Mouse (Mus musculus) heart, embryonic 11.5 days (tissue): ENCODE results near the gene Col20a1. TPM values are rescaled to one million over a fixed set of nuclear protein-coding genes. Genes with fewer than 3 reads are reported as not detected.

Experiments used
- ATAC-seq: fragments of 200-750 bp; cut with Nextera tagmentation; replicated peaks from 2 replicates; pipeline ENCODE4 v1.8.0; 2017; ENCODE audit warnings: moderate library complexity; ENCODE audit not compliant: insufficient number of reproducible peaks, low FRiP score, low TSS enrichment
- H3K27ac ChIP-seq: fragments of 300-500 bp; sonication (generic); 2 replicates; pipeline ENCODE4 v1.5.1; 2014; ENCODE audit warnings: mild to moderate bottlenecking, low read depth, low read length
- H3K27me3 ChIP-seq: fragments of 300-500 bp; sonication (generic); 2 replicates; pipeline ENCODE4 v1.6.1; 2014; ENCODE audit warnings: mild to moderate bottlenecking, low read length, mixed read lengths; ENCODE audit not compliant: control insufficient read depth, insufficient read depth
- H3K36me3 ChIP-seq: fragments of 300-500 bp; sonication (generic); 2 replicates; pipeline ENCODE4 v1.6.1; 2014; ENCODE audit warnings: mild to moderate bottlenecking, low read length, moderate library complexity, mixed read lengths; ENCODE audit not compliant: control insufficient read depth, insufficient read depth
- H3K4me1 ChIP-seq: fragments of 300-500 bp; sonication (generic); 2 replicates; pipeline ENCODE4 v1.6.1; 2014; ENCODE audit warnings: low read length; ENCODE audit not compliant: control insufficient read depth, insufficient read depth
- H3K4me2 ChIP-seq: fragments of 300-500 bp; sonication (generic); 2 replicates; pipeline ENCODE4 v1.6.1; 2014; ENCODE audit warnings: mild to moderate bottlenecking, moderate library complexity
- H3K4me3 ChIP-seq: fragments of 300-500 bp; sonication (generic); 2 replicates; pipeline ENCODE4 v1.5.1; 2014; ENCODE audit warnings: low read depth, low read length
- H3K9ac ChIP-seq: fragments of 300-500 bp; sonication (generic); 2 replicates; pipeline ENCODE4 v1.6.1; 2014; ENCODE audit warnings: mild to moderate bottlenecking, low read depth, low read length, moderate library complexity
- H3K9me3 ChIP-seq: fragments of 300-500 bp; sonication (generic); replicated peaks from 2 replicates; pipeline ENCODE4 v1.6.1; 2016; ENCODE audit warnings: low read length; ENCODE audit not compliant: control insufficient read depth
- WGBS: fragments of 180-500 bp; shearing (Covaris S2); extraction: QIAGEN DNeasy Blood & Tissue Kit; methylation state at CpG from one replicate; pipeline ENCODE4 v1.1.7; 2014; ENCODE audit not compliant: insufficient replicate concordance; 5-methylcytosine and 5-hydroxymethylcytosine counted together
- polyA plus RNA-seq: library from polyadenylated mRNA; unstranded; fragments of >200 nt; fragmentation: Nextera tagmentation; extraction: Ambion mirVana; gene quantifications from 2 replicates; pipeline ENCODE4 v1.2.1, GENCODE M21; 2014

Gene Col20a1
- polyA plus RNA-seq, 1 experiment from 2014 or later = 0.17 TPM

GRCm38 (mm10) chr2:181042376-181042775 lies 56.0 kb downstream of the Col20a1 start:
- Histone ChIP-seq H3K27ac (no peak overlapping the region), H3K9ac (no peak overlapping the region), H3K4me2 (no peak overlapping the region), H3K4me3 (no peak overlapping the region), H3K4me1 (0 out of 2 replicates have a peak, but pooled peaks cover 4% of the 10 kb centered on the region), H3K36me3 (no peaks in the 10 kb centered on the region), H3K27me3 (peaks cover 71% of the 10 kb centered on the region), H3K9me3 (no peaks in the 10 kb centered on the region)
- no peak for ATAC-seq

- no peak for ATAC-seq
- Histone ChIP-seq H3K27me3 (peaks cover 63% of the 10 kb centered on the region), H3K9ac (no peak within 1 kb of the TSS), H3K4me1 (0 out of 2 replicates have a peak, but pooled peaks cover 4% of the 10 kb centered on the region), H3K27ac (no peak within 1 kb of the TSS), H3K9me3 (no peaks in the 10 kb centered on the region), H3K4me2 (no peak within 1 kb of the TSS), H3K36me3 (no peaks in the 10 kb centered on the region), H3K4me3 (no peak within 1 kb of the TSS)
- 56% methylated on average over 3 of the region's 3 CpGs for WGBS
Measured at GRCm38 (mm10) chr2:181043437-181043836, 57.1 kb downstream of the Col20a1 start, which contains the start of gene Chrna4. Gene Chrna4, minus strand, starts transcription at chr2:181043546.

GRCm38 (mm10) chr2:181044001-181044400 lies 57.7 kb downstream of the Col20a1 start:
- no peak overlapping the region for H3K4me2 ChIP-seq
- no peaks in the 10 kb centered on the region for H3K9me3 ChIP-seq
- 0 out of 2 replicates have a peak, but pooled peaks cover 4% of the 10 kb centered on the region for H3K4me1 ChIP-seq
- peaks cover 63% of the 10 kb centered on the region for H3K27me3 ChIP-seq
- H3K4me3 ChIP-seq = no peak overlapping the region
- no peaks in the 10 kb centered on the region for H3K36me3 ChIP-seq
- WGBS = 25% methylated on average over 3 of the region's 3 CpGs
- H3K27ac ChIP-seq = no peak overlapping the region
- no peak for ATAC-seq
- no peak overlapping the region for H3K9ac ChIP-seq

GRCm38 (mm10) chr2:181048252-181048945 lies 62.1 kb downstream of the Col20a1 start:
- no peak overlapping the region for H3K9ac ChIP-seq
- H3K9me3 ChIP-seq = no peaks in the 10 kb centered on the region
- WGBS = 67% methylated on average over 7 of the region's 7 CpGs
- H3K27me3 ChIP-seq = peaks cover 39% of the 10 kb centered on the region
- H3K27ac ChIP-seq = no peak overlapping the region
- H3K4me1 ChIP-seq = 0 out of 2 replicates have a peak, but pooled peaks cover 4% of the 10 kb centered on the region
- no peak overlapping the region for H3K4me2 ChIP-seq
- no peak for ATAC-seq
- H3K36me3 ChIP-seq = no peaks in the 10 kb centered on the region
- H3K4me3 ChIP-seq = no peak overlapping the region

GRCm38 (mm10) chr2:181048986-181049385 lies 62.7 kb downstream of the Col20a1 start:
- H3K27me3 ChIP-seq = peaks cover 38% of the 10 kb centered on the region
- H3K4me1 ChIP-seq = 0 out of 2 replicates have a peak, but pooled peaks cover 2% of the 10 kb centered on the region
- no peak overlapping the region for H3K4me2 ChIP-seq
- H3K27ac ChIP-seq = no peak overlapping the region
- no peaks in the 10 kb centered on the region for H3K9me3 ChIP-seq
- no peaks in the 10 kb centered on the region for H3K36me3 ChIP-seq
- H3K9ac ChIP-seq = no peak overlapping the region
- H3K4me3 ChIP-seq = no peak overlapping the region
- 75% methylated on average over 9 of the region's 9 CpGs for WGBS
- ATAC-seq = no peak

GRCm38 (mm10) chr2:181052171-181052570 lies 65.8 kb downstream of the Col20a1 start:
- no peak overlapping the region for H3K4me2 ChIP-seq
- peaks cover 43% of the 10 kb centered on the region for H3K27me3 ChIP-seq
- WGBS = 84% methylated on average over 1 of the region's 1 CpGs
- H3K4me3 ChIP-seq = no peak overlapping the region
- no peaks in the 10 kb centered on the region for H3K9me3 ChIP-seq
- H3K27ac ChIP-seq = no peak overlapping the region
- H3K36me3 ChIP-seq = no peaks in the 10 kb centered on the region
- no peaks in the 10 kb centered on the region for H3K4me1 ChIP-seq
- ATAC-seq = no peak
- H3K9ac ChIP-seq = no peak overlapping the region

- Histone ChIP-seq H3K9me3 (no peaks in the 10 kb centered on the region), H3K4me1 (no peaks in the 10 kb centered on the region), H3K4me2 (no peak overlapping the region), H3K4me3 (no peak overlapping the region), H3K27me3 (peaks cover 28% of the 10 kb centered on the region), H3K36me3 (no peaks in the 10 kb centered on the region), H3K27ac (no peak overlapping the region), H3K9ac (no peak overlapping the region)
- no peak for ATAC-seq
- WGBS = 38% methylated on average over 8 of the region's 8 CpGs
Measured at GRCm38 (mm10) chr2:181057341-181057740, 71.0 kb downstream of the Col20a1 start.

GRCm38 (mm10) chr2:181058193-181058592 lies 71.9 kb downstream of the Col20a1 start:
- no peak overlapping the region for H3K4me2 ChIP-seq
- no peak overlapping the region for H3K4me3 ChIP-seq
- no peak overlapping the region for H3K27ac ChIP-seq
- H3K9ac ChIP-seq = no peak overlapping the region
- WGBS = 34% methylated on average over 3 of the region's 3 CpGs
- no peaks in the 10 kb centered on the region for H3K4me1 ChIP-seq
- H3K27me3 ChIP-seq = peaks cover 28% of the 10 kb centered on the region
- H3K9me3 ChIP-seq = no peaks in the 10 kb centered on the region
- H3K36me3 ChIP-seq = no peaks in the 10 kb centered on the region
- no peak for ATAC-seq

GRCm38 (mm10) chr2:181060127-181060526 lies 73.8 kb downstream of the Col20a1 start:
- peaks cover 19% of the 10 kb centered on the region; the same call in 1 of the 2 replicates for H3K27me3 ChIP-seq
- H3K4me2 ChIP-seq = no peak overlapping the region
- no peak overlapping the region for H3K27ac ChIP-seq
- H3K36me3 ChIP-seq = no peaks in the 10 kb centered on the region
- H3K9ac ChIP-seq = no peak overlapping the region
- no peak for ATAC-seq
- no peaks in the 10 kb centered on the region for H3K9me3 ChIP-seq
- no peaks in the 10 kb centered on the region for H3K4me1 ChIP-seq
- H3K4me3 ChIP-seq = no peak overlapping the region
- WGBS = 18% methylated on average over 5 of the region's 5 CpGs
